Mouse (Mus musculus) CH12.LX (cell line): ENCODE measurements around the gene Galnt18.

Experiments used
- BHLHE40 ChIP-seq: IDR thresholded peaks from 2 replicates; pipeline ENCODE4 v1.6.1; 2011; ENCODE audit warnings: mild to moderate bottlenecking, low read depth, low read length, improper control_type of control experiment
- CTCF ChIP-seq, 2 experiments: IDR thresholded peaks in 1 of 2; conservative IDR thresholded peaks in 1 of 2; 2 replicates each; pipeline ENCODE4 v1.5.1; 2011 to 2012; ENCODE audit warnings: low read depth in 2 of 2, low read length in 2 of 2, improper control_type of control experiment in 1 of 2, inconsistent platforms in 1 of 2, mild to moderate bottlenecking in 1 of 2, moderate library complexity in 1 of 2
- ELF1 ChIP-seq: IDR thresholded peaks from 2 replicates; pipeline ENCODE4 v1.6.1; 2014; ENCODE audit warnings: low read depth, mild to moderate bottlenecking, inconsistent platforms, low read length, improper control_type of control experiment
- EP300 ChIP-seq: IDR thresholded peaks from 2 replicates; pipeline ENCODE4 v1.6.1; 2011; ENCODE audit warnings: low read length, improper control_type of control experiment
- MAFK ChIP-seq: IDR thresholded peaks from 2 replicates; pipeline ENCODE4 v1.6.1; 2011; ENCODE audit warnings: low read length, improper control_type of control experiment; ENCODE audit not compliant: insufficient replicate concordance
- MAX ChIP-seq: IDR thresholded peaks from 2 replicates; pipeline ENCODE4 v1.6.1; 2011; ENCODE audit warnings: low read length, improper control_type of control experiment
- MYC ChIP-seq: IDR thresholded peaks from 2 replicates; pipeline ENCODE4 v1.6.1; 2011; ENCODE audit warnings: low read depth, mild to moderate bottlenecking, improper control_type of control experiment, low read length
- POLR2A ChIP-seq: IDR thresholded peaks from 2 replicates; pipeline ENCODE4 v1.6.1; 2011; ENCODE audit warnings: low read depth, mild to moderate bottlenecking, improper control_type of control experiment, low read length
- POLR2AphosphoS2 ChIP-seq: IDR thresholded peaks from 2 replicates; pipeline ENCODE4 v1.6.1; 2011; ENCODE audit warnings: low read depth, low read length, improper control_type of control experiment
- RCOR1 ChIP-seq: conservative IDR thresholded peaks from 2 replicates; pipeline ENCODE4 v1.6.1; 2012; ENCODE audit warnings: low read depth, mild to moderate bottlenecking, inconsistent platforms, low read length, improper control_type of control experiment
- SMC3 ChIP-seq: IDR thresholded peaks from 2 replicates; pipeline ENCODE4 v1.6.1; 2011; ENCODE audit warnings: low read depth, low read length, improper control_type of control experiment
- ZMIZ1 ChIP-seq: IDR thresholded peaks from 2 replicates; pipeline ENCODE4 v1.6.1; 2012; ENCODE audit warnings: low read depth, mild to moderate bottlenecking, inconsistent platforms, low read length, improper control_type of control experiment
- ZNF384 ChIP-seq: IDR thresholded peaks from 2 replicates; pipeline ENCODE4 v1.6.1; 2012; ENCODE audit warnings: low read depth, low read length, improper control_type of control experiment, inconsistent platforms

GRCm38 (mm10) chr7:111744770-111745169 lies 35.0 kb downstream of the Galnt18 start:
- TF ChIP-seq POLR2A (no peak), CTCF (conservative IDR thresholded peaks at IDR 0.05 in 1 of 2, IDR thresholded peaks at IDR 0.05 in 1 of 2; ENCODE audit: low read depth in 2 of 2, low read length in 2 of 2) (no peak), ZNF384 (no peak), ZMIZ1 (no peak), RCOR1 (no peak), EP300 (no peak), SMC3 (no peak), MAFK (no peak), POLR2AphosphoS2 (no peak), ELF1 (no peak), MYC (no peak), BHLHE40 (no peak), MAX (no peak)
